Mouse (Mus musculus): ENCODE measurements around the gene Bri3bp.
"Not testable (repeated sequence)": the region's sequence is repeated elsewhere in the genome, so short reads cannot be mapped to it uniquely, and the experiment has no call there.

Gene Bri3bp

GRCm38 (mm10) chr5:125441234-125442114, at the start of gene Bri3bp:
TSS of gene Bri3bp (plus strand) at chr5:125441568.
- peak; percentile 67 for DNase-seq (ENCODE audit: low read depth)

- DNase-seq (ENCODE audit: low read depth) = peak; percentile 95
Observed at GRCm38 (mm10) chr5:125391609-125392008, 49.8 kb upstream of the Bri3bp start.

GRCm38 (mm10) chr5:125392176-125392575, 49.2 kb upstream of the Bri3bp start:
- DNase-seq (ENCODE audit: low read depth) = not testable (repeated sequence)

- DNase-seq (ENCODE audit: low read depth) = no peak
Observed at GRCm38 (mm10) chr5:125392618-125392976, 48.8 kb upstream of the Bri3bp start.

GRCm38 (mm10) chr5:125392977-125393621, 48.3 kb upstream of the Bri3bp start:
- peak; percentile 100 for DNase-seq (ENCODE audit: low read depth)

GRCm38 (mm10) chr5:125393622-125394603, 47.5 kb upstream of the Bri3bp start:
- DNase-seq (ENCODE audit: low read depth) = peak; percentile 97

GRCm38 (mm10) chr5:125395008-125395407, 46.4 kb upstream of the Bri3bp start:
- DNase-seq (ENCODE audit: low read depth) = no peak

- peak; percentile 83 for DNase-seq (ENCODE audit: low read depth)
Observed at GRCm38 (mm10) chr5:125400903-125401302, 40.5 kb upstream of the Bri3bp start.

GRCm38 (mm10) chr5:125402476-125402875, 38.9 kb upstream of the Bri3bp start:
- peak; percentile 39 for DNase-seq (ENCODE audit: low read depth)

- DNase-seq (ENCODE audit: low read depth) = no peak
Observed at GRCm38 (mm10) chr5:125402991-125403390, 38.4 kb upstream of the Bri3bp start.

- peak; percentile 90 for DNase-seq (ENCODE audit: low read depth)
Observed at GRCm38 (mm10) chr5:125403481-125404465, 37.6 kb upstream of the Bri3bp start.

- DNase-seq (ENCODE audit: low read depth) = no peak
Observed at GRCm38 (mm10) chr5:125404536-125404902, 36.8 kb upstream of the Bri3bp start.

GRCm38 (mm10) chr5:125404903-125405545, 36.3 kb upstream of the Bri3bp start:
- DNase-seq (ENCODE audit: low read depth) = peak; percentile 94

- DNase-seq (ENCODE audit: low read depth) = peak; percentile 95
Observed at GRCm38 (mm10) chr5:125405546-125406248, 35.7 kb upstream of the Bri3bp start.

GRCm38 (mm10) chr5:125406322-125407016, 34.9 kb upstream of the Bri3bp start:
- DNase-seq (ENCODE audit: low read depth) = peak; percentile 72

- DNase-seq (ENCODE audit: low read depth) = peak; percentile 27
Observed at GRCm38 (mm10) chr5:125407020-125407830, 34.1 kb upstream of the Bri3bp start.

- DNase-seq (ENCODE audit: low read depth) = peak; percentile 63
Observed at GRCm38 (mm10) chr5:125407910-125408575, 33.3 kb upstream of the Bri3bp start.

GRCm38 (mm10) chr5:125408842-125409241, 32.5 kb upstream of the Bri3bp start:
- DNase-seq (ENCODE audit: low read depth) = peak; percentile 92
